In genomic region chr17:47876776-47877714, GRCm38 (mm10) we compare ENCODE assay signal across 9 mouse cellular contexts. TPM values are rescaled to one million over a fixed set of nuclear protein-coding genes. Genes with fewer than 3 reads are reported as not detected.
DNase-seq lines count a peak whose midpoint lies in the region; ATAC-seq and TF ChIP-seq lines count a peak whose summit lies in the region.
"Had no signal": no experiment of that assay in that cellular context is flagged by ENCODE, and none has a peak within 500 bp of the region (broad histone marks: within the 10 kb centered on the region; RNA-seq: fewer than 3 reads in every experiment).

No protein-coding gene starts in this region.

- 20% methylated on average over 26 of the region's 26 CpGs for whole genome bisulfite sequencing in hindbrain, embryonic 11.5 days
- WGBS in neural tube, embryonic 12.5 days = 17% methylated on average over 26 of the region's 26 CpGs

- TF ChIP-seq CTCF in layer of hippocampus, adult 2 months (conservative IDR thresholded peaks at IDR 0.05) = no peak
- no peak for TF ChIP-seq CTCF in cortical plate, adult 2 months (IDR thresholded peaks at IDR 0.05; ENCODE audit: extremely low read depth, insufficient read depth, low read length)

- peaks cover 2% of the 10 kb centered on the region; the same call in 1 of the 2 replicates for H3K27me3 ChIP-seq in hindbrain, embryonic 11.5 days (ENCODE audit: control insufficient read depth, insufficient read depth, low read length)
- no peaks in the 10 kb centered on the region for H3K27me3 ChIP-seq in neural tube, embryonic 12.5 days (replicated peaks)

- H3K4me1 ChIP-seq in cortical plate, adult 2 months (ENCODE audit: control insufficient read depth, insufficient read depth, low read length) = no peaks in the 10 kb centered on the region
- H3K4me1 ChIP-seq in hindbrain, embryonic 11.5 days (replicated peaks; ENCODE audit: control insufficient read depth, insufficient read depth, low read length) = peaks cover 42% of the 10 kb centered on the region
- peaks cover 80% of the 10 kb centered on the region for H3K4me1 ChIP-seq in neural tube, embryonic 12.5 days

- H3K9ac ChIP-seq in hindbrain, embryonic 11.5 days (ENCODE audit: low read depth, low read length) = peak overlapping the region; percentile 29; the same call in 1 of the 2 replicates
- H3K9ac ChIP-seq in neural tube, embryonic 12.5 days = peak overlapping the region; percentile 56; the same call in 1 of the 2 replicates

- no peak overlapping the region; the same call in 1 of the 2 replicates for H3K4me2 ChIP-seq in hindbrain, embryonic 11.5 days (replicated peaks; ENCODE audit: low read depth, low read length)
- peak overlapping the region; percentile 61 for H3K4me2 ChIP-seq in neural tube, embryonic 12.5 days (replicated peaks)

- DNase-seq in layer of hippocampus, adult 2 months (ENCODE audit: low spot score in 2 of 2) = no peak
- no peak for DNase-seq in layer of hippocampus, postnatal 25 days (ENCODE audit: extremely low spot score in 1 of 2, low spot score in 1 of 2)
- DNase-seq in hindbrain, embryonic 11.5 days (ENCODE audit: low spot score) = peak; percentile 68
- DNase-seq in right cerebral cortex, adult 18-20 months = no peak
- DNase-seq: heart, postnatal 14 days had no signal

- H3K9me3 ChIP-seq in hindbrain, embryonic 11.5 days (ENCODE audit: control insufficient read depth, low read length) = no peaks in the 10 kb centered on the region
- no peaks in the 10 kb centered on the region for H3K9me3 ChIP-seq in neural tube, embryonic 12.5 days

- peak; percentile 63 for ATAC-seq in hindbrain, embryonic 11.5 days (ENCODE audit: low FRiP score)
- peak; percentile 55 for ATAC-seq in neural tube, embryonic 12.5 days (ENCODE audit: low FRiP score, low read depth)
- no peak for ATAC-seq in megakaryocyte-erythroid progenitor cell, adult 5-6 weeks (replicated peaks; ENCODE audit: low FRiP score, low TSS enrichment, poor library complexity, severe bottlenecking)
- ATAC-seq in megakaryocyte progenitor cell, adult 5-6 weeks (replicated peaks; ENCODE audit: poor library complexity) = no peak

- peak overlapping the region; percentile 97 for H3K27ac ChIP-seq in layer of hippocampus, adult 2 months
- no peak overlapping the region for H3K27ac ChIP-seq in cortical plate, adult 2 months (ENCODE audit: insufficient read depth, low read length)
- peak overlapping the region; percentile 85 for H3K27ac ChIP-seq in hindbrain, embryonic 11.5 days (ENCODE audit: low read depth, low read length)
- H3K27ac ChIP-seq in neural tube, embryonic 12.5 days = peak overlapping the region; percentile 66

- TF ChIP-seq POLR2A in cortical plate, adult 2 months (IDR thresholded peaks at IDR 0.05; ENCODE audit: extremely low read depth, insufficient read depth, low read length) = no peak

- H3K4me3 ChIP-seq in layer of hippocampus, adult 2 months = peak overlapping the region; percentile 70
- H3K4me3 ChIP-seq in cortical plate, adult 2 months (ENCODE audit: insufficient read depth, low read length) = peak overlapping the region; percentile 49
- H3K4me3 ChIP-seq in hindbrain, embryonic 11.5 days (ENCODE audit: low read depth, low read length) = no peak overlapping the region
- no peak overlapping the region for H3K4me3 ChIP-seq in neural tube, embryonic 12.5 days

- H3K36me3 ChIP-seq in hindbrain, embryonic 11.5 days (ENCODE audit: control insufficient read depth, insufficient read depth, low read length) = no peaks in the 10 kb centered on the region
- peaks cover 21% of the 10 kb centered on the region for H3K36me3 ChIP-seq in neural tube, embryonic 12.5 days

RNA-seq across cellular contexts. Expression of gene Mdfi, which starts 42.6 kb away (rescaled TPM):
- under 1 TPM; 0.49 to 0.83 TPM for total RNA-seq in layer of hippocampus, adult 2 months (2021)
- 1 to 10 TPM; 1.4 to 1.5 TPM for total RNA-seq in layer of hippocampus, postnatal 25 days (2021)
- polyA plus RNA-seq in cortical plate, adult 2 months (2012; rRNA removed) = 1.5 and 2.1 TPM in 2 replicates
- 39.0 and 40.5 TPM in 2 replicates for polyA plus RNA-seq in hindbrain, embryonic 11.5 days (2014; fragmentation: Nextera tagmentation; extraction: Ambion mirVana)
- polyA plus RNA-seq in neural tube, embryonic 12.5 days (2016; fragmentation: Nextera tagmentation; extraction: Ambion mirVana) = 12.9 and 13.9 TPM in 2 replicates
- total RNA-seq in megakaryocyte-erythroid progenitor cell, adult 5-6 weeks (2014; fragmentation: Nextera tagmentation) = 1.3 TPM in 1 of 2 replicates, not detected in the other
- 1.8 TPM in 1 of 2 replicates, not detected in the other for total RNA-seq in megakaryocyte-erythroid progenitor cell, adult 5-6 weeks (2017)
- 2.9 and 4.1 TPM in 2 replicates for total RNA-seq in megakaryocyte progenitor cell, adult 5-6 weeks (2015)
- total RNA-seq in megakaryocyte progenitor cell, adult 5-6 weeks (2017) = 1.5 and 3.8 TPM in 2 replicates

RNA-seq across cellular contexts. Expression of gene Foxp4, which starts 47.4 kb away (rescaled TPM):
- 10 to 100 TPM; 52.1 to 53.3 TPM for total RNA-seq in layer of hippocampus, adult 2 months (2021)
- 10 to 100 TPM; 40.3 to 50.2 TPM for total RNA-seq in layer of hippocampus, postnatal 25 days (2021)
- polyA plus RNA-seq in cortical plate, adult 2 months (2012; rRNA removed) = 44.5 and 48.1 TPM in 2 replicates
- 23.9 and 28.4 TPM in 2 replicates for polyA plus RNA-seq in hindbrain, embryonic 11.5 days (2014; fragmentation: Nextera tagmentation; extraction: Ambion mirVana)
- polyA plus RNA-seq in neural tube, embryonic 12.5 days (2016; fragmentation: Nextera tagmentation; extraction: Ambion mirVana) = 30.4 and 31.8 TPM in 2 replicates
- 10.4 and 23.6 TPM in 2 replicates for total RNA-seq in megakaryocyte-erythroid progenitor cell, adult 5-6 weeks (2014; fragmentation: Nextera tagmentation)
- 0.66 and 2.0 TPM in 2 replicates for total RNA-seq in megakaryocyte-erythroid progenitor cell, adult 5-6 weeks (2017)
- 20.1 and 21.3 TPM in 2 replicates for total RNA-seq in megakaryocyte progenitor cell, adult 5-6 weeks (2015)
- 3.2 and 4.0 TPM in 2 replicates for total RNA-seq in megakaryocyte progenitor cell, adult 5-6 weeks (2017)

Comparison
In these comparisons a context has a peak if more than half of its experiments do, and no peak if none do; other contexts are left out.
1. H3K4me3 ChIP-seq: peak in layer of hippocampus, adult 2 months (single experiment) and cortical plate, adult 2 months (single experiment); none in hindbrain, embryonic 11.5 days (single experiment) and neural tube, embryonic 12.5 days (single experiment).
2. ATAC-seq: peak in hindbrain, embryonic 11.5 days (single experiment) and neural tube, embryonic 12.5 days (single experiment); none in megakaryocyte-erythroid progenitor cell, adult 5-6 weeks (single experiment) and megakaryocyte progenitor cell, adult 5-6 weeks (single experiment).